Mouse (Mus musculus) Muller cell, postnatal 12 days (primary cell): ENCODE data around the gene Mdn1.

Experiments used
- DNase-seq: peaks from one replicate; pipeline ENCODE4 v3.0.0-alpha.2; 2015; ENCODE audit errors: inconsistent ontology term

Gene Mdn1

GRCm38 (mm10) chr4:32787110-32787509 lies 130.2 kb downstream of the Mdn1 start:
- no peak for DNase-seq

DNA sequence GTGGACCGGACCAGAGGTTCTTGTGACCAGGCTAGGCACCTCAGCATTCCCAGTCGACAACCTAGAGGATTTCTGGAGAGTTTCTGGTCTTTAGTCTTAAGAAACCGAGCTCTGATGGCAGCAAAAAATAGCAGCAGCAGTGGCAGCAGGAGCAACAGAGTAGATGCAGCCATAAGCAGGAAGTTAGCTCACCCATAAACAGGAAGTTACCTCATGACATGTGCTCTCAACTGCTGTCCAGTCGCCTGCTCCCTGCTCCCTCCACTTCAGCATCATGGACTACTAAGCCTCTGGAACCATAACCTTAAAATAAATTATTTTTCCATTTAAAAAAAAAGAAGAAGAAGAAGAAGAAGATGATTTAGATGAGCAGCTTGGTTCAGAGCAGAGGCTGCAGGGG lies 132.1 kb downstream of the Mdn1 start:
- no peak for DNase-seq

GRCm38 (mm10) chr4:32798976-32799375 lies 142.1 kb downstream of the Mdn1 start:
- DNase-seq = no peak

- peak; percentile 86 for DNase-seq
Measured at GRCm38 (mm10) chr4:32799966-32800576, 143.2 kb downstream of the Mdn1 start, which contains the start of gene Lyrm2. Lyrm2 (plus strand) TSS chr4:32800253.

- peak; percentile 30 for DNase-seq
Measured at GRCm38 (mm10) chr4:32800577-32801170, 143.8 kb downstream of the Mdn1 start.

DNA sequence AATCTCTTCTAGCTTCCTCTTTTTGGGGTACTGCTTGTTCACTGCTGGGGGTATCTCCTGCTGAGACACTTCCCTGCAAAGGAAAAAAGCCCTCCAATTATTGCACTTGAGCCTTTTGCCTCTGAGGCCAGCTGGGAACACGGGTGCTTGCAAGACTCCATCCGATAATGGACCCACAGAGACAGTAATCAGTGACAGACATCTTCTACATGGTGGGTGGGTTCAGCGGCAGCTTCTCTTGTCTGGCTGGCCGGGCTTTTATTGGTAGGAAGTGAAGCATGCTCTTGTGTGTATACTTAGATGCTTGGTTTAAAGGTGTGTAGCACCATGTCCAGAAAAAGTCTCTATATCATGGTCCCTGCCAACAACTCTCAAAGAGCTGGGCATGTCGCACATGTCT lies 160.6 kb downstream of the Mdn1 start:
- no peak for DNase-seq

DNA sequence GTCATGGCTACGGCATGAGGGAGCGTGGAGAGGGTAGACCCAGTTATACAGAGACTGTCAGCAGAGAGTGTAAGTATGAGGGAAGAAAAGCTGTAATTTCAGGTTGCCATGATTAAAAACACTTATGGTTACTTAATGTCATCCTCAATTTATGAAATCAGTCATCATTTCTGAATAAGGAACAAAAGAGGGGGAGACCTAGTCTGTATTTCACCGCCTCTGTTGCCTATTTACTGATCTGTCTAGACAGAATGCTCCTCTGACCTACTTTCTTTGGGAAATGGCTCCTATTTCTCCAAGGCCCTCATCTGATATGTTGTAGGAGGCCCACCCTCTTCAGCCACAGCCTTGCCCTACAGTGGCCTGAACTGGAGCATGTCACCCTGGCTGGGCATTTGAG lies 163.8 kb downstream of the Mdn1 start:
- DNase-seq = no peak

DNA sequence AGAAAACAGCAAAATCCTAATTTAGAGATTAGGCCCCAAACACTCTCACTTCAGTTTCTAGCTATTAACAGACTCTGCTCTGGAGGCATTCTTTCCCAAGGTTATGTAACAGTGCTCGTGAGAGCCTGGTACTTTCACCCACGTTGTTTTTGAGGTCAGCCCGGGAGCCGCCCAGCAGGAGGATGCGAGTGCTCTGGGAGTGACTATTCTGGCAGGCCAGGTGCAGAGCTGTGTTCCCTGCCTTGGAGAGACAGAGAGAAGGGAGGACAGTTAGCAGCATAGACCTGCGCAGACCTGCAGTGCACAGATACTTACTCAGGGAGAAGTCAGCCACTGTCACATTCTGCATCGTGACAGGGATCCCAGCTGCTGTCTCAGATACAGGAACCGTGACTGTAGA lies 167.3 kb downstream of the Mdn1 start:
- DNase-seq = peak; percentile 51
